Mouse (Mus musculus) kidney, embryonic 14.5 days (tissue): ENCODE data around the gene Nectin3. TPM values are rescaled to one million over a fixed set of nuclear protein-coding genes. Genes with fewer than 3 reads are reported as not detected.
"Not testable (repeated sequence)": the region's sequence is repeated elsewhere in the genome, so short reads cannot be mapped to it uniquely, and the experiment has no call there.

Experiments used
- ATAC-seq: fragments of 200-750 bp; cut with Nextera tagmentation; 2 replicates; pipeline ENCODE4 v1.8.0; 2017; ENCODE audit warnings: moderate number of reproducible peaks, mild to moderate bottlenecking, moderate TSS enrichment, moderate library complexity; ENCODE audit not compliant: low FRiP score, low TSS enrichment
- H3K27ac ChIP-seq: fragments of 300-500 bp; sonication (generic); 2 replicates; pipeline ENCODE4 v1.5.1; 2014; ENCODE audit warnings: low read depth, mild to moderate bottlenecking, low read length, moderate library complexity, mixed read lengths
- H3K27me3 ChIP-seq: fragments of 300-500 bp; sonication (generic); 2 replicates; pipeline ENCODE4 v1.6.1; 2014; ENCODE audit warnings: mild to moderate bottlenecking, low read length; ENCODE audit not compliant: control insufficient read depth, insufficient read depth
- H3K36me3 ChIP-seq: fragments of 300-500 bp; sonication (generic); 2 replicates; pipeline ENCODE4 v1.6.1; 2014; ENCODE audit warnings: low read length, mixed read lengths; ENCODE audit not compliant: control insufficient read depth, insufficient read depth
- H3K4me1 ChIP-seq: fragments of 300-500 bp; sonication (generic); 2 replicates; pipeline ENCODE4 v1.6.1; 2014; ENCODE audit warnings: low read length, mixed read lengths; ENCODE audit not compliant: control insufficient read depth, insufficient read depth
- H3K4me2 ChIP-seq: fragments of 300-500 bp; sonication (generic); replicated peaks from 2 replicates; pipeline ENCODE4 v1.6.1; 2014; ENCODE audit warnings: low read depth, mild to moderate bottlenecking, low read length
- H3K4me3 ChIP-seq: fragments of 300-500 bp; sonication (generic); 2 replicates; pipeline ENCODE4 v1.5.1; 2014; ENCODE audit warnings: mild to moderate bottlenecking, low read length
- H3K9ac ChIP-seq: fragments of 300-500 bp; sonication (generic); 2 replicates; pipeline ENCODE4 v1.6.1; 2014; ENCODE audit warnings: low read depth, mild to moderate bottlenecking, low read length, moderate library complexity
- H3K9me3 ChIP-seq: fragments of 300-500 bp; sonication (generic); 2 replicates; pipeline ENCODE4 v1.6.1; 2016; ENCODE audit warnings: low read length; ENCODE audit not compliant: control insufficient read depth
- whole genome bisulfite sequencing: fragments of 180-500 bp; shearing (Covaris S2); extraction: QIAGEN DNeasy Blood & Tissue Kit; methylation state at CpG from one replicate; pipeline ENCODE4 v1.1.7; 2014; 5-methylcytosine and 5-hydroxymethylcytosine counted together
- polyA plus RNA-seq: library from polyadenylated mRNA; unstranded; fragments of >200 nt; fragmentation: Nextera tagmentation; extraction: Ambion mirVana; gene quantifications from 2 replicates; pipeline ENCODE4 v1.2.1, GENCODE M21; 2014

The Nectin3 gene
- polyA plus RNA-seq, 1 experiment from 2014 or later: 50.9 TPM

GRCm38 (mm10) chr16:46389415-46390033 lies 108.8 kb downstream of the Nectin3 start:
- no peak overlapping the region for H3K9ac ChIP-seq
- 86% methylated on average over 6 of the region's 6 CpGs for WGBS
- H3K4me3 ChIP-seq: no peak overlapping the region
- ATAC-seq: no peak
- H3K27me3 ChIP-seq: no peaks in the 10 kb centered on the region
- H3K9me3 ChIP-seq: no peaks in the 10 kb centered on the region
- H3K36me3 ChIP-seq: no peaks in the 10 kb centered on the region
- H3K4me1 ChIP-seq: 0 out of 2 replicates have a peak, but pooled peaks cover 4% of the 10 kb centered on the region
- H3K4me2 ChIP-seq: no peak overlapping the region
- H3K27ac ChIP-seq: no peak overlapping the region

GRCm38 (mm10) chr16:46388527-46389414 lies 109.6 kb downstream of the Nectin3 start:
- H3K4me3 ChIP-seq: no peak overlapping the region
- no peaks in the 10 kb centered on the region for H3K27me3 ChIP-seq
- H3K4me1 ChIP-seq: 0 out of 2 replicates have a peak, but pooled peaks cover 4% of the 10 kb centered on the region
- WGBS: 59% methylated on average over 11 of the region's 11 CpGs
- H3K27ac ChIP-seq: no peak overlapping the region
- H3K4me2 ChIP-seq: no peak overlapping the region
- ATAC-seq: no peak
- no peak overlapping the region for H3K9ac ChIP-seq
- no peaks in the 10 kb centered on the region for H3K9me3 ChIP-seq
- no peaks in the 10 kb centered on the region for H3K36me3 ChIP-seq

- no peak overlapping the region for H3K27ac ChIP-seq
- H3K27me3 ChIP-seq: no peaks in the 10 kb centered on the region
- H3K9ac ChIP-seq: no peak overlapping the region
- no peaks in the 10 kb centered on the region for H3K9me3 ChIP-seq
- WGBS: 86% methylated on average over 5 of the region's 5 CpGs
- H3K4me3 ChIP-seq: no peak overlapping the region
- ATAC-seq: no peak
- H3K4me2 ChIP-seq: no peak overlapping the region
- 0 out of 2 replicates have a peak, but pooled peaks cover 4% of the 10 kb centered on the region for H3K4me1 ChIP-seq
- no peaks in the 10 kb centered on the region for H3K36me3 ChIP-seq
Measured at GRCm38 (mm10) chr16:46384279-46384678, 114.0 kb downstream of the Nectin3 start.

- WGBS: 92% methylated on average over 4 of the region's 4 CpGs
- ATAC-seq: no peak
- Histone ChIP-seq H3K9me3 (no peaks in the 10 kb centered on the region), H3K27ac (no peak overlapping the region), H3K36me3 (no peaks in the 10 kb centered on the region), H3K27me3 (no peaks in the 10 kb centered on the region), H3K4me1 (0 out of 2 replicates have a peak, but pooled peaks cover under 1% of the 10 kb centered on the region), H3K4me3 (no peak overlapping the region), H3K9ac (no peak overlapping the region), H3K4me2 (no peak overlapping the region)
Measured at GRCm38 (mm10) chr16:46383344-46383743, 115.0 kb downstream of the Nectin3 start.

- WGBS: 25% methylated on average over 3 of the region's 3 CpGs
- Histone ChIP-seq H3K36me3 (no peaks in the 10 kb centered on the region), H3K4me2 (no peak overlapping the region), H3K27ac (no peak overlapping the region), H3K4me1 (no peaks in the 10 kb centered on the region), H3K9me3 (no peaks in the 10 kb centered on the region), H3K4me3 (no peak overlapping the region), H3K9ac (no peak overlapping the region), H3K27me3 (no peaks in the 10 kb centered on the region)
- no peak for ATAC-seq
Measured at GRCm38 (mm10) chr16:46376575-46376974, 121.8 kb downstream of the Nectin3 start.

- Histone ChIP-seq H3K4me2 (no peak overlapping the region), H3K4me3 (no peak overlapping the region), H3K36me3 (no peaks in the 10 kb centered on the region), H3K27me3 (no peaks in the 10 kb centered on the region), H3K9me3 (no peaks in the 10 kb centered on the region), H3K9ac (no peak overlapping the region), H3K27ac (no peak overlapping the region), H3K4me1 (no peaks in the 10 kb centered on the region)
- 58% methylated on average over 6 of the region's 6 CpGs for WGBS
- no peak for ATAC-seq
Measured at GRCm38 (mm10) chr16:46362022-46362421, 136.3 kb downstream of the Nectin3 start.

- not testable (repeated sequence) for H3K36me3 ChIP-seq, H3K4me2 ChIP-seq, H3K9ac ChIP-seq, H3K27me3 ChIP-seq, H3K4me1 ChIP-seq, H3K4me3 ChIP-seq, H3K9me3 ChIP-seq, H3K27ac ChIP-seq, ATAC-seq
- WGBS: 62% methylated on average over 2 of the region's 2 CpGs
Measured at GRCm38 (mm10) chr16:46357658-46358057, 140.7 kb downstream of the Nectin3 start.

- H3K36me3 ChIP-seq: no peaks in the 10 kb centered on the region
- H3K27ac ChIP-seq: no peak overlapping the region
- no peak for ATAC-seq
- H3K4me3 ChIP-seq: no peak overlapping the region
- no peaks in the 10 kb centered on the region for H3K9me3 ChIP-seq
- no peaks in the 10 kb centered on the region for H3K27me3 ChIP-seq
- H3K4me2 ChIP-seq: no peak overlapping the region
- H3K4me1 ChIP-seq: no peaks in the 10 kb centered on the region
- H3K9ac ChIP-seq: no peak overlapping the region
- WGBS: 59% methylated on average over 3 of the region's 3 CpGs
Measured at GRCm38 (mm10) chr16:46356663-46357062, 141.7 kb downstream of the Nectin3 start.
